Mouse (Mus musculus): Measurements from ENCODE around the gene Klf2. TPM values are rescaled to one million over a fixed set of nuclear protein-coding genes. Genes with fewer than 3 reads are reported as not detected.
A peak's percentile ranks its signal among the peaks of the same experiment; 100 is the strongest.

The Klf2 gene
- polyA plus RNA-seq, 1 experiment from 2014 or later = 22.1 TPM

- Histone ChIP-seq H3K27me3 (replicated peaks; ENCODE audit: control insufficient read depth, insufficient read depth, low read length) (peaks cover 38% of the 10 kb centered on the region), H3K4me2 (ENCODE audit: low read depth, low read length) (peak overlapping the region; percentile 86; the same call in 1 of the 2 replicates), H3K9me3 (ENCODE audit: control insufficient read depth, low read length) (no peaks in the 10 kb centered on the region), H3K36me3 (ENCODE audit: control insufficient read depth, insufficient read depth, low read length) (no peaks in the 10 kb centered on the region; the same call in 1 of the 2 replicates), H3K4me3 (ENCODE audit: low read depth, low read length) (no peak overlapping the region), H3K4me1 (ENCODE audit: control insufficient read depth, insufficient read depth, low read length) (no peaks in the 10 kb centered on the region), H3K9ac (ENCODE audit: low read depth, low read length) (no peak overlapping the region), H3K27ac (replicated peaks; ENCODE audit: low read depth, low read length) (no peak overlapping the region)
- 50% methylated on average over 7 of the region's 7 CpGs for WGBS
- no peak for ATAC-seq (ENCODE audit: low read depth)
- no peak for DNase-seq (ENCODE audit: low spot score)
These were observed 3.6 kb downstream of the Klf2 start for GRCm38 (mm10) chr8:72322471-72322889.

- Histone ChIP-seq H3K27ac (replicated peaks; ENCODE audit: low read depth, low read length) (no peak overlapping the region), H3K9me3 (ENCODE audit: control insufficient read depth, low read length) (no peaks in the 10 kb centered on the region), H3K4me3 (ENCODE audit: low read depth, low read length) (no peak overlapping the region), H3K4me2 (ENCODE audit: low read depth, low read length) (no peak overlapping the region), H3K36me3 (ENCODE audit: control insufficient read depth, insufficient read depth, low read length) (no peaks in the 10 kb centered on the region; the same call in 1 of the 2 replicates), H3K4me1 (ENCODE audit: control insufficient read depth, insufficient read depth, low read length) (no peaks in the 10 kb centered on the region), H3K9ac (ENCODE audit: low read depth, low read length) (no peak overlapping the region), H3K27me3 (replicated peaks; ENCODE audit: control insufficient read depth, insufficient read depth, low read length) (peaks cover 38% of the 10 kb centered on the region)
- WGBS = 55% methylated on average over 6 of the region's 6 CpGs
- DNase-seq (ENCODE audit: low spot score) = no peak
- no peak for ATAC-seq (ENCODE audit: low read depth)
These were observed 4.4 kb downstream of the Klf2 start for GRCm38 (mm10) chr8:72323131-72323725.

GRCm38 (mm10) chr8:72324036-72324706 lies 5.3 kb downstream of the Klf2 start:
- Histone ChIP-seq H3K4me1 (ENCODE audit: control insufficient read depth, insufficient read depth, low read length) (no peaks in the 10 kb centered on the region), H3K27me3 (replicated peaks; ENCODE audit: control insufficient read depth, insufficient read depth, low read length) (peaks cover 34% of the 10 kb centered on the region), H3K9ac (ENCODE audit: low read depth, low read length) (no peak overlapping the region), H3K27ac (replicated peaks; ENCODE audit: low read depth, low read length) (no peak overlapping the region), H3K9me3 (ENCODE audit: control insufficient read depth, low read length) (no peaks in the 10 kb centered on the region), H3K36me3 (ENCODE audit: control insufficient read depth, insufficient read depth, low read length) (no peaks in the 10 kb centered on the region; the same call in 1 of the 2 replicates), H3K4me3 (ENCODE audit: low read depth, low read length) (no peak overlapping the region), H3K4me2 (ENCODE audit: low read depth, low read length) (no peak overlapping the region)
- no peak for ATAC-seq (ENCODE audit: low read depth)
- no peak for DNase-seq (ENCODE audit: low spot score)
- WGBS = 80% methylated on average over 10 of the region's 10 CpGs

GRCm38 (mm10) chr8:72324708-72325107 lies 5.9 kb downstream of the Klf2 start:
- peaks cover 29% of the 10 kb centered on the region for H3K27me3 ChIP-seq (replicated peaks; ENCODE audit: control insufficient read depth, insufficient read depth, low read length)
- no peak overlapping the region for H3K4me2 ChIP-seq (ENCODE audit: low read depth, low read length)
- no peaks in the 10 kb centered on the region for H3K4me1 ChIP-seq (ENCODE audit: control insufficient read depth, insufficient read depth, low read length)
- no peak overlapping the region for H3K9ac ChIP-seq (ENCODE audit: low read depth, low read length)
- H3K27ac ChIP-seq (replicated peaks; ENCODE audit: low read depth, low read length) = no peak overlapping the region
- no peaks in the 10 kb centered on the region; the same call in 1 of the 2 replicates for H3K36me3 ChIP-seq (ENCODE audit: control insufficient read depth, insufficient read depth, low read length)
- DNase-seq (ENCODE audit: low spot score) (no peak), ATAC-seq (ENCODE audit: low read depth) (no peak)
- no peak overlapping the region for H3K4me3 ChIP-seq (ENCODE audit: low read depth, low read length)
- H3K9me3 ChIP-seq (ENCODE audit: control insufficient read depth, low read length) = no peaks in the 10 kb centered on the region
- 65% methylated on average over 2 of the region's 2 CpGs for WGBS

- Histone ChIP-seq H3K9me3 (ENCODE audit: control insufficient read depth, low read length) (no peaks in the 10 kb centered on the region), H3K36me3 (ENCODE audit: control insufficient read depth, insufficient read depth, low read length) (no peaks in the 10 kb centered on the region), H3K9ac (ENCODE audit: low read depth, low read length) (no peak overlapping the region), H3K27me3 (replicated peaks; ENCODE audit: control insufficient read depth, insufficient read depth, low read length) (no peaks in the 10 kb centered on the region), H3K27ac (replicated peaks; ENCODE audit: low read depth, low read length) (no peak overlapping the region), H3K4me2 (ENCODE audit: low read depth, low read length) (no peak overlapping the region), H3K4me1 (ENCODE audit: control insufficient read depth, insufficient read depth, low read length) (no peaks in the 10 kb centered on the region), H3K4me3 (ENCODE audit: low read depth, low read length) (no peak overlapping the region)
- 83% methylated on average over 3 of the region's 3 CpGs for WGBS
- ATAC-seq (ENCODE audit: low read depth) (no peak), DNase-seq (ENCODE audit: low spot score) (no peak)
These were observed 10.3 kb downstream of the Klf2 start for GRCm38 (mm10) chr8:72329116-72329515.

GRCm38 (mm10) chr8:72330806-72331516 lies 12.1 kb downstream of the Klf2 start:
- no peaks in the 10 kb centered on the region for H3K27me3 ChIP-seq (replicated peaks; ENCODE audit: control insufficient read depth, insufficient read depth, low read length)
- H3K4me1 ChIP-seq (ENCODE audit: control insufficient read depth, insufficient read depth, low read length) = no peaks in the 10 kb centered on the region
- no peak overlapping the region for H3K27ac ChIP-seq (replicated peaks; ENCODE audit: low read depth, low read length)
- ATAC-seq (ENCODE audit: low read depth) = no peak
- H3K4me2 ChIP-seq (ENCODE audit: low read depth, low read length) = no peak overlapping the region
- no peak overlapping the region for H3K9ac ChIP-seq (ENCODE audit: low read depth, low read length)
- H3K4me3 ChIP-seq (ENCODE audit: low read depth, low read length) = no peak overlapping the region
- peaks cover 7% of the 10 kb centered on the region; the same call in 1 of the 2 replicates for H3K36me3 ChIP-seq (ENCODE audit: control insufficient read depth, insufficient read depth, low read length)
- no peaks in the 10 kb centered on the region for H3K9me3 ChIP-seq (ENCODE audit: control insufficient read depth, low read length)
- WGBS = 73% methylated on average over 6 of the region's 6 CpGs
- DNase-seq (ENCODE audit: low spot score) = no peak

- no peak overlapping the region for H3K27ac ChIP-seq (replicated peaks; ENCODE audit: low read depth, low read length)
- DNase-seq (ENCODE audit: low spot score) = no peak
- H3K9ac ChIP-seq (ENCODE audit: low read depth, low read length) = no peak overlapping the region
- no peaks in the 10 kb centered on the region for H3K9me3 ChIP-seq (ENCODE audit: control insufficient read depth, low read length)
- no peak for ATAC-seq (ENCODE audit: low read depth)
- WGBS = 87% methylated on average over 4 of the region's 4 CpGs
- peaks cover 7% of the 10 kb centered on the region for H3K36me3 ChIP-seq (ENCODE audit: control insufficient read depth, insufficient read depth, low read length)
- no peak overlapping the region for H3K4me2 ChIP-seq (ENCODE audit: low read depth, low read length)
- no peaks in the 10 kb centered on the region for H3K27me3 ChIP-seq (replicated peaks; ENCODE audit: control insufficient read depth, insufficient read depth, low read length)
- no peaks in the 10 kb centered on the region for H3K4me1 ChIP-seq (ENCODE audit: control insufficient read depth, insufficient read depth, low read length)
- H3K4me3 ChIP-seq (ENCODE audit: low read depth, low read length) = no peak overlapping the region
These were observed 12.8 kb downstream of the Klf2 start for GRCm38 (mm10) chr8:72331631-72332030.

- no peak overlapping the region for H3K27ac ChIP-seq (replicated peaks; ENCODE audit: low read depth, low read length)
- ATAC-seq (ENCODE audit: low read depth) = no peak
- H3K4me2 ChIP-seq (ENCODE audit: low read depth, low read length) = no peak overlapping the region
- H3K4me1 ChIP-seq (ENCODE audit: control insufficient read depth, insufficient read depth, low read length) = no peaks in the 10 kb centered on the region
- H3K36me3 ChIP-seq (ENCODE audit: control insufficient read depth, insufficient read depth, low read length) = peaks cover 20% of the 10 kb centered on the region
- no peak for DNase-seq (ENCODE audit: low spot score)
- no peak overlapping the region for H3K9ac ChIP-seq (ENCODE audit: low read depth, low read length)
- 40% methylated on average over 3 of the region's 3 CpGs for WGBS
- H3K9me3 ChIP-seq (ENCODE audit: control insufficient read depth, low read length) = no peaks in the 10 kb centered on the region
- H3K27me3 ChIP-seq (replicated peaks; ENCODE audit: control insufficient read depth, insufficient read depth, low read length) = no peaks in the 10 kb centered on the region
- no peak overlapping the region for H3K4me3 ChIP-seq (ENCODE audit: low read depth, low read length)
These were observed 14.8 kb downstream of the Klf2 start for GRCm38 (mm10) chr8:72333429-72334143.

All from embryonic facial prominence, embryonic 14.5 days (tissue).